Mouse (Mus musculus) erythroblast, embryonic 14.5 days (primary cell): ENCODE data around the gene Cdkl2.

ENCODE experiments used
- GATA1 ChIP-seq: IDR thresholded peaks from 2 replicates; pipeline ENCODE4 v1.6.1; 2012; ENCODE audit warnings: low read length, inconsistent platforms, mixed read lengths
- TAL1 ChIP-seq: IDR thresholded peaks from 3 replicates; pipeline ENCODE4 v1.6.1; 2012; ENCODE audit warnings: low read length, inconsistent platforms, mixed read lengths

GRCm38 (mm10) chr5:91993061-91993460 is 50.6 kb downstream of the Cdkl2 start:
- TF ChIP-seq GATA1 (no peak), TAL1 (no peak)
